Mouse (Mus musculus) CH12F3 (cell line): ENCODE results near the gene Tspo2.

Experiments used
- in situ Hi-C: fragments of 300-500 bp; cut with MboI; formaldehyde crosslinking; loops from 2 replicates; pipeline ENCODE4 v1.14.3; 2020; ENCODE audit warnings: low sequenced_read_pairs

The Tspo2 gene

DNA sequence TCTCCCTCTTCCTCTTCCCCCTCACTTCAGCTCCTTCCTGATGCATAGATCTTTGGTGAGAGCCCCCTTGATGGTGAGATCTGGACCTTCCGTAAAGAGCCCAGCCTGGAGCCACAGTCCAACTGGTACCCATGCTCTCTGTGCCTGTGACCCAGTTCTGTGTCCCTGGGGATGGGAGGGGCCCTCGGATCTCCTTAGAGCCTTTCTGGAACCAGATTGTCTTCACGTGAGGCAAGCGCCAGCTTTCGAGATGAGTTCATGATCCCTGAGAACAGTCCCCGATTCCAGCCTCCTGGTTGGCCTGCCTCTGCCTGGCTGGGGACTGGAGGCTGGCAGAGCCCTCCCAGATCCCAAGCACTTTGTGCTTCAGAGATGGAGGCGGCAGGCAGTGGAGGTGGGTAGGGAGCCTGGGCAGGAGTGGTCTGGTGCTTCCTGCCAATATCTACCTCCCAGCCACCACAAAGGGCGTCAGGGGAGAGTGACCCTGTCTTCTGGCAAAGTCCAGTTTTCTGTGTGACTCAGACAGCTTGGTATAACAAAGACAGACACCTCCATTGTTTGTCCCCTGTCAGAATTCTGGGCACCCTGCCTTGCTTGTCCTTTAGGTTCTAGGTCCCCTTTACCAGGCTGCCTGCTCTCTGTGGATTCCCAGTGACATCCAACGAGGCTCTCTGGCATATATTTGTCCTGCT, 577 bp upstream of the Tspo2 start:
- in situ Hi-C loops, result no loop called here

DNA sequence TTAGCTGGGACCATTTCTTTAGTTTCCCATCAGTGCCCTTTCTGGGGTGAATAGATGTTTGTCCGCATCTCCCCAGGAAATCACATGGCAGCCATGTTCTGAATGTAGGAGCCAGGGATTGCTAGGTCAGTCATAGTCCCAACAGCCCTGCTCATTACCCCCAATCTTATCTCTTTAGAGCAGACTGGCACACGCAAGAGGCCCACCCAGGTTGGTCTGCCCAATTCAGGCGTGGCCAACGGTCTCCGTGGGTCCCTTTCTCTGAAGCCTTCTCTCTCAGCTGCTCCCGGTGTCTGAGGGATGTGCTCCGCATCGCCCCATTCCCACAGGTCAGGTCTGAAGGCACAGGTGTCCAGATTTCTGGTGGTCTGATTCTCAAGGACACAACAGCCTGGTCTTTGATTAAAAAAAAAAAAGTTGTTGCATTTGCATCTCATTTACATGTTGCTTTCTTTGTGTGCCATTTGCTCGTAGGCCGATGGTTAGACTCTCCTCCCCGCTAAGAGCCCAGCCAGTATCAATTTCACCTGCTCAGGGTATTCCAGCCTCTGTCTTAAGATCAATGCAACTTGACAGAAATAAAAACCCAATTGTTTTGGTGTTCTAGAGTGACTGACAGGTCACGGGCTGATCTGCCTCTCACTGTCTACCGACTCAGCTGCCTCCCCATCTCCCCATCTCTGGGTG, 513 bp downstream of the Tspo2 start:
- in situ Hi-C loops, result no loop called here

DNA sequence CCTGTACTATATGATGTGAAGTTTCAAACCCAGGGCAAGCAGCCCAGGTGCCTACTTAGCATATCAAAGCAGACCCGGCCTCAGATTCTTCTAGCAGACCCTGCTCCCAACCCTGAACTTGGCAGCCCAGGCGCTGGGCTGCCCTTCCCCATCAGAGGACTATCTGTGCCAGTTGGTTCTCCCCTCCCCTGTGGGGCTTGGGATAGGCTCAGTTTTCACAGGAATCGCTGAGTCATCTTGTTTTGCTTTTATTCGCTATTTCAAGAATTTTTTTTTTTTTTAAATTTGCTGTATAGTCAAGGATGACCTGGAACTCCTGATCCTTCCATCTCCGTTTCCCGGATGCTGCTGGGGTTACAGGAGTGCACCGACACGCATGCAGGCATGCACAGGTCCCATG, 3.6 kb downstream of the Tspo2 start:
- in situ Hi-C loops, result no loop called here

DNA sequence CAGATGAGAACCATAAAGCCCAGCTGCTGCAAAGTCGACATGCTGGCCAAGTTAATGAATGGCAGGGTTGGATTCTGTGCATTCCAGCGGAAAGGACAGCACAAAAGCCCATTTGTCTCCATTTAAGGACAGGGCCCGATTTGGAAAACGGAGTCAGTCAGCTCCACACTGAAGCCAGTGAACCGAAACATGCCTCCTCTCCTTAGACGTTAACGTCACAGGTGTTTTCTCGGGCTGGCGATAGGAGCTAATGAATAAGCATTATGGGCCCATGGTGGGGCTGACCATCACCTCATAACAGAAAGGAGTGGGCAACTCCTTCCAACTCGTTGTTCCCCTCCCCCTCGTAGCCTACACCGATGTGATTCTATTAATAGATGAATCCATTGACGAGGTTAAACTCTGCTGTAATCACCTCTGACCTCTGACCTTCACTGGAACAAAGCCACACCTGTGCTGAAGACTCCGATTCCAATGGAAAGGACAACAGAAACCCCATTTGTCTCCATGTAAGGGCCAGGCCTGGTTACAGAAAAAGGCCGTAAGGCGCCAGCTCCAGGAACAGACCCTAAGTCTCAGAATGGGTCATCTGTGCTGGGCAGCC, 7.7 kb downstream of the Tspo2 start:
- in situ Hi-C loops, result no loop called here

DNA sequence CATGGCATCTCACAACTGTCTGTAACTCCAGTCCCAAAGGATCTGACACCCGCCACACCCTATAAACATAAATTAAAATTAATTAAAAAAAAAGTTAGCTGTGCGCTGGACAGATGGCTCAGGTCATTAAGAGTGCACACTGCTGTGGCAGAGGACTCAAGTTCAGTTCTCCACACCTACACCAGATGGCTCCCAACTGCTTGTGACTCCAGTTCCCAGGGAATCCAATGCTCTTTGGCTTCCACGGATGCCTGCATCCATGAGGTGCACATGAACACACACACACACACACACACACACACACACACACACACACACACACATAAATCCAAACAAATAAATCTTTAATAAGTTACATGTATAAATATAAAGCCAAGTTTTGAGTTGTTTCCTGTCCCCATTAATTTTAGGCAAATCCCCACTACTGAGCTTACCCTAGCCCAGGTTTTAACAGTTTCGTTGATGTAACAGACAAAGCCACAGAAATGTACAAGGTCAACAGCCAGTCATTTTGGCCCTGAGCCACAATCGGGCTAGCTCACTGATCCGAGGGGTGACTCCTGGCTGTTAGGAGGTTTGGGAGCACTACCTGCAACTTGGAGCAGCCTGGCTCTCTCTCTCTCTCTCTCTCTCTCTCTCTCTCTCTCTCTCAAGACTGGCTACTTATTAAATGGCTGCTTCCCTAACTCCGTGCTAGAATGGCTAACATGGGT, 8.4 kb downstream of the Tspo2 start:
- in situ Hi-C loops, result no loop called here

DNA sequence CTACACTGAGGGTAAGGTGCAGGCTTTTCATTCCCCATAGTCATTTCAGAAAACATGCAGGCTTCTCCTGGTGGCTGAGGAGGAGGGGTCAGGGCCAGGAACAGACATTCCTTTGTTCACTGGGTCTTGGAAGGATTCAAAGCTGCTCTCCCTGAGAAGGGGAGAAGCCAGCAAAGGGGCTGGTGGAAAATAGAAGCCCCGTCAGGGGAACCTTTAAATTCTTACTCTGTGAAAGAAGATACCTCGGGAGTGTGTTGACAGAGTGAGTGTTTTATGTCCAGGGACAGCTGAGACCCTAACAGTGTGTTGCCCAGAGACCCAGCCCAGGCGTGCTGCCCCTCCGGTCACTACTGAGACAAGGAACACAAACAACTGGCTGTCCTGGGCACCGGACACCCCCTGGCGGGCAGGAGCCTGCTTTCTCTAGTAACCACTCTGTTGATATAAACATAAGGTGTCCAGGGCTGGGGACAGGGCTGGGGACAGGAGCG, 13.9 kb downstream of the Tspo2 start:
- in situ Hi-C loops, result no loop called here

DNA sequence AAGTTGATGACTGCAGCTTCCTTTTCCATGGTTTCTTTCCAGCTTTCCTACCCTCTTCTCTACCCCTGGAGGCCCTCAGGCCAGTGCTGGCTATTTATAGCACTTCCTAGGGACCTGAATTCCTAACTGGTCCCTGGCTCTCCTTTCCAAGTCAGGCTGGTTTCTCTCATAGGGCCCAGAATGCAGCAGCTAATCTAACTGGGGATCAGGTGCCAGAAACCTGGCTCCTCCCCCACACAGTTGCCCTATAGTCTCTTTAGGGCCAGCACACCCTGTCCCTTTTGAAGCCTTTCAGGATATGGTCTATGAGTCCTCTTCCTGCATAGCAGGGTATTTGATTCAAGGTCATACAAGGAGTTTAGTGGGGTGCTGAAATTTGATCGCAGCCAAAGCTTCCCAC, 14.8 kb downstream of the Tspo2 start:
- in situ Hi-C loops, result no loop called here

DNA sequence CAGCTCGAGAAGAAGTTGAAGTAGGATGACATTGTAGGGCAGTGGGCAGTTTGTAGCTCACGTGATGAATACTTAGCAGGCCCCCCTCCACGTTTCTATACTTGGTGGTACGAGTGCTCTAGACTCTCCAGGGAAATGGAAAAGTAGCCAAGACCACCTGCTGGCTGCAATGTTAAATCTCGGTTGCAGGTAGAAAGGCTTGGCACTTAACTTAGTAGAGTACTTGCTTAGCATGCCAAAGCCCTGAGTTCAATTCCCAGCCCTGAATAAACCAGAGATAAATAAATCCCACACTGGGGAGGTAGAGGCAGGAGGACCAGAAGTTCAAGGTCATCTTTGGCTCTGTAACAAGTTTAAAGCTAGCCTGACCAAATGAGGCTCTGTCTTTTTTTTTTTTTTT, 16.8 kb downstream of the Tspo2 start:
- in situ Hi-C loops, result no loop called here

DNA sequence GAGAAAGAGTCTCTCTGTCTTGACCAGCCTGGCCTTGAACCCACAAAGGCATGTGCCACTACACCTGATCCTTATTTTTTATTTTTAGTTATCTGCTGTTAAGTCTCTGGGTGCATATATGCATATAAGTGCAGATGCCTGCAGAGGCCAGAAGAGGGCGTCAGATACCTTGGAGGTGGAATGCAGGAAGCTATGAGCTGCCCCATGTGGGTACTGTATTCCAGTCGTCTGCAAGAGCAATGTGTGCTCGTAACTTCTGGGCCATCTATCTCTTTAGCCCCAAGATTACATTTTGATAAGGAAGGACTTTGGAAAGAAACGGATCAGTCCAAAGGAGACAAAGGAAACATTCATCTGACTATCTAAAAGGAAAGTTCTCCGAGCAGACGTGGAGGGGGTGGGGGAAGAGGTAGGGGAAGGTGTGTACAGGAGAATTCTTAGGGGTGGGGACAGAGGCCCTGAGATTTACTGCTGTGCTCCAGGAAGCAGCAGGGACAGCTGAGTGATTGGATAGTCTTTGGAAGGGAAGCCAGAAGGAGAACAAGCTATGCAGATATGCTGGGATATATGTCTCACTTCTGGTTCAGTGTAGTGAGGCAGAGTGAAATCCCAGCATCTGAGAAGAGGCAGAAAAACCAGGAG, 17.5 kb downstream of the Tspo2 start:
- in situ Hi-C loops, result no loop called here

DNA sequence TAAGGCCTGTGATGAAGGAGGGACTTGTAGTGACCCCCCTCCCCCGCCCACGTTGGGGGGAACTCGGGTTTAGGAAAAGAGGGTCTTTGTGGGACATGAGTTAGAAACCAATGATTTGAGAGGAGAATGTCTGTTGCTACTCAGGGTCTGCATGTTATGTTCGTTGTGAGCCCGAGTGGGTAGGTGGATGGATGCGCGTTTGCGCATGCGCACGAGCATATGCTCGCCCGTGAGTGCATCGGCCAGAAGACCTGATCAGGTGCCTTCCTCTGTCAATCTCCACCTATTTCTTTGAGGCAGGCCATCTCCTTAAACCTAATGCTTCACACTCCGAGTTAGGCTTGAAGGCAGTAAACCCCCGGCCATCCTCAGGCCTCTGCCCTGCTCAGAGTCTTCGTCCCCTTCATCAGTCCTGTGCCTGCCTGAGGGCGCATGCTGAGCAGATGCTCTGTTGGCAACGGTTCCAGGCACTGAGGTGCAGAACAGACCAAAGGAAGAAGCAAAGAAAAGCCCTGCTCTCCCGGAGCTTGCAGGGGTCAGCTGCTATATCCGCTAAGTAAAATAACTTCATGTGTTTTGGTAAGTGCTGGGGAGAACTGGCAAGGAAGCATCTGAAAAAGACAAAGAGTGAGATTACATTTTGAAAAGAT, 18.2 kb downstream of the Tspo2 start:
- in situ Hi-C loops, result no loop called here

DNA sequence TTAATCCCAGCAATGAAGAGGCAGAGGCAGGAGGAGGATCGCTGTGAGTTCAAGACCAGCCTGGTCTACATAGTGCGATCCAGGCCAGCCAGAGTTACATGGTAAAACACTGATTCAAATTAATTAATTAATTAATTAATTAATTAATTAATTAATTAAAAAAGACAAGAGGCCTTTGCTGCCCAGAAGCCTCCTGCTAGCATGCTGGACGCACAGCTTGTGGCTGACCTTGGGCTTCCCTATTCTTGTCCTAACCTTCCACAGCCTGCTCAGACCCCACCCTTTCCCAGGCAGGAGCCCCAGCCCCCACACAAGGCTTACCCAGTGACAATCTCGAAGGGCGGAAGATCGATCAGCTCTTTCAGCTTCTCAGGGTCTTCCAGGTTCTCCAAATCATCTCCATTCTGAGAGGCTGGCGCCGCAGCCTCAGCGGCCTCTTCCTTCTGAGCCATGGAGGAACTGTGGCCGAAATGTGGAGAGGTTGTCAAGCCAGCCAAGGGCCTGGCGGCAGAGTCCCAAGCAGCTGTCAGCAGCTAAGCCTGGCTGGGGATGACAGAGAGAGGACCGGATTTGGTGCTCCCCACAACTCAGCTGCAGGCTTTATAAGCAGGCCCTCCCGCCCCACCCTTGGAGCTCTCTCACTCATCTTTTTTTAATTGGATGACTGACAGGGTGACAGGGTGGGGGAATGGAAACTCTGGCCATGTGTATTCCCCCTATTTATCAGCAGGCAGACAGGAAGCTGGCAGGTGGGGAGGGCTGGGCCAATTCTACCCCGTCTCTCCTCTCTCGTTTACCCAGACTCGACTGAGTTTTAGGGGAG, 19.0 kb downstream of the Tspo2 start, which contains the start of gene Apobec2:
Gene Apobec2, minus strand, starts transcription at position 773 of the 823 bp plus-strand sequence.
- in situ Hi-C loops, result no loop called here

DNA sequence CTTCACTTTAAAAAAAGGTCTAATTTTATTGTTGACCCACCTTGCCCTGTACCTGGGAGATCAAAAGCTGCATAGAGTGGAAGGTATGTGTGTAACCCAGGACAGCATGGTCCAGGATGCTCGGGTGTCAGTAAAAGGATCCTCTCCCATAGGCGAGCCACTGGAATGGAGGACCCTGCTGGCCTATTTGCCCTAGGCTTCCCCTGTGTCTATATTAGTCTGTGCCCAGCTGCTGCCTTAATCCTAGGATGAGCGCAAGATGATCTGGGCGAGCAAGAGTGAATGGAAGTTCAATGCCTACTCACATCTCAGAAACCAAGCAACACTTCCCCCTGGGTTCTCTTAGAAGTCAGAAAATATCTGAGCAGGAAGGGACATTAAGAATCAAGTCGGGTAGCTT, 20.3 kb downstream of the Tspo2 start:
- in situ Hi-C loops, result no loop called here

DNA sequence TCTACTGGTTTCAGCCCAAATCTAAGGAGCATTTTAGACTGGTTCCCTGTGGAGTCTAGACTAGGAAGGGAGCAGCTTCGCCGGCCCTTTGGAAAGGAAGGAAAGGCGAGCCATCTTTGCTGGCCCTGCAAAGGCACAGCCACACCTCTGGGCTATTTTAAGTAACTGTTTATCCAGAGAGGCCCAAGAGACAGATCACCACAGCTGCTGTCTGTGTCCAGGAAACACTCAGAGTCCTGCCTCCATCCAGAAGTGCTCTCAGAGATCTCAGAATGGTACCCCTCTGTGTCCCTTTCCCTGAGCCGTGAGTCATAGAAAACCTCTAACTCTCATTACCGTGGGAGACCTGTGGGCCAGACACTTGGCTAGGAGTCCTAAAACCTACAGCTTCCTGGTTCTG, 20.9 kb downstream of the Tspo2 start:
- in situ Hi-C loops, result no loop called here

DNA sequence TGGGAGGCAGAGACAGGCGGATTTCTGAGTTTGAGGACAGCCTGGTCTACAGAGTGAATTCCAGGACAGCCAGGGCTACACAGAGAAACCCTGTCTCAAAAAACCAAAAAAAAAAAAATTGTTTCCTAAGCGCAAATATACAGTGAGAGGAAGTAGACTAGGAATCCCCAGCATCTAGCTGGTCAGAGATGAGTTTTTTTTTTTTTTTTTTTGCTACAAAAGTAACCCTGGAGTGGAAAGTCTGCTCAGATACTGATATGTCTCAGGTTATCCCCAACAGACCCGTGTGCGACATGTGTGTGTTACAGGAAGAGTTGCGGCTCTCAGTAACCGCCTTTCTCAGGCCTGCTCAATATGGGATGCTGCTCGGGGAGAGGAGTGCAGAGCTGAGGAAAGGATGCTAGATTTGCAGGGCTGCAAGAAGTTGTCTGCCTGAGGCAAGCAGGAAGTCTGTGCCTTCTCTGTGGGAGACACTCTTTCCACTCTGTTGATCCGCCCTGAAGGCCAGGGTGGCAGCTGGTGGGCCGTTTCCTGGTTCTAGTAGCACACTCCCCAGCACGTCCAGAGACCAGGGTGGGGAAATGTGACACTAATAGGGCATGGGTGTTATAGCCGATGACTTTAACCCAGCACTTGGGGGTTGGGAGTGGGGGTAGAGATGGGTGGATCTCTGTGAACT, 23.3 kb downstream of the Tspo2 start:
- in situ Hi-C loops, result no loop called here

DNA sequence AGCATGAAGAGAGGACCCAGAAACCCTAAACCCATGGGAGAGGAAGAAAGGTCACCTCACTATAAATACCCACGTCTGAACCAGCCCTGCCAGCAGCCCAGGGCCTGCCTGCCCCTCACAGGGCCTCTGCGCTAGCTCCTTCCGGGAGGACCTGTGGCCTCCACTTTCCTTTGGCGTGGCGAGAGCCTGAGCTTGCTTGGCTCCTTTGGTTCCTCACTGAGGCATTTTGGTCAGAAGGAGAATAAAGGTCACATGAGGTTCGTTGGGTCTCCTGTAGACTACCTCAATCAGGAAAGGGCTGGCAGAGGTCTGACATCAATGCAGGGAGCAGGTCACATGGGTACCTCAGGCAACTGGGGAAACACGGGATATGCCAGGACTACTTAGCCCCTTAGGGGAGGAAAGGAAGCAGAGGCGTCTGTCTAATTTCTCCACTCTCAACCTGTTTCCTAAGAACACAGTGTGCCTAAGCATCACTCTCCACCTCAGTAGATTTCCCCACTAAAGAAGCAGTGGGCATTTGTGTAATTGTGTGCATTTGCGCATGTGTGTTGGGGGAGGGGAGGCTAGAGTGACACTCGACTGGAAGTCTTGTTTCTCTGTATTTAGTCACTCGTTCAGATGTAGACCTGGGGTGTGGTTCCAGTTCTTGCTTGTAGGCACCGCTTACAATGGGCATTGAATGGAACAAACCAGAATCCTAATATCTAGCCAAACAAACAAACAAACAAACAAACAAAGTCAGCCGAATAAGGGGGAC, 24.2 kb downstream of the Tspo2 start:
- in situ Hi-C loops, result no loop called here

DNA sequence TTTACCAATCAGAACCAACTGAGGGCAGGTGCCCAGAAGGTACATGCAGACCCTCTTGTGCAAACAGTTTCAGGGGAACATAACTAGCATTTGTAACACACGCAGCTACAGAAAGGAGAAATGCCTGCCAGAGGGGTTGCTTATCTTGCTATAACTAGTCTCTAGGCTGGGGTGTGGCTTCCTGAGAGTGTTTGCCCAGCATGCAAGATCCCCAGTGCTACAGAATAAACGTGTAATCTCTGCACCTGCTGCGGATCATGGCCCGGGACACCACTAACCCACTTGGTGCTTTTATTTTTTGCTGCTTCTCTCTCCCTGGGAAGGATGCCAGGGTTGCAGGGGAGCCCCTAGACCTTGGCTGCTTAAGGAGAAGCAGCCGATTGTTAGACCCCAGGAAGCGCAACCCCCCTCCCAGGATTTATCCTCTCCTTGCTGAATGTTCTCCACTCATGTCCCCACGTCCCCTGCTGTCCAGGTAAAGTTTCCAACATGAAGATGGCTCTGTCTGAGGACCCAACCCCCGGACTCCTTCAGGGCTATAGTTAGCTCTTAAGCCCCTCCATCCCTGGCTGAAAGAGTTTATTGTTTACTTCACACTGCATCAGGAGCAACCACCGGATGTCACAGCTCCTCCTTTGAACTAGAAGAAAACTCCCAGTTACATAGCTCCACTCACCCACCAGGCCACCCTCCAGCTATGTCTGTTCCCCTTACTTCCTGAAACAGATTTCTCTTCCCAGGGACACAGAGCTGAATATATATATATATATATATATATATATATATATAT, 25.3 kb downstream of the Tspo2 start:
- in situ Hi-C loops, result no loop called here

DNA sequence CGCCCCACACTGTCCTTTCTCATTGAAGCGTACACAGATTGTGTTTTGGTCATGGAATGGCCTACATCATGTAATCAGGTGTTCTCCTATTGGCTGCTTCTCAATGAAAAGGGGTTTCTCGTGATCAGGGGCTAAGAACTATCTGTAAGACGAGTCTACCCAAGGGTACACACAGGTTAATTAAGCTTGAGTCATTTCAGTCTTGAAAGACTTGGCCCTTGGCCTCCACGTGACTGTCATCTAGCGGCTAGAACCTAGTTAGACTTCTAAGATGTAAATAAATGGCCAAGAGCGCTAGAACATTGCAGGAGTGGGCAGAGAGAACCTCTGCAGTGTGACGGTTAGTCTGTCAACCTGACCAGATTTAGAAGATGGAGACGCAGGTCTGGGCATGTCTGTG, 27.1 kb downstream of the Tspo2 start:
- in situ Hi-C loops, result no loop called here
